Mouse (Mus musculus) testis, postnatal 10 days (tissue): ENCODE measurements around the gene Trpm3.

Experiments used
- DNase-seq: peaks from one replicate; pipeline ENCODE4 v3.0.0; 2021; ENCODE audit warnings: low spot score

The Trpm3 gene

GRCm38 (mm10) chr19:22138590-22139421 is at the start of gene Trpm3:
TSS of gene Trpm3 (plus strand) at chr19:22139046.
- DNase-seq: peak; percentile 75

GRCm38 (mm10) chr19:22100582-22100981 is 38.3 kb upstream of the Trpm3 start:
- no peak for DNase-seq

GRCm38 (mm10) chr19:22103865-22104264 is 35.0 kb upstream of the Trpm3 start:
- no peak for DNase-seq

- DNase-seq: no peak
These were observed 33.9 kb upstream of the Trpm3 start for GRCm38 (mm10) chr19:22104848-22105484.

GRCm38 (mm10) chr19:22105648-22106047 is 33.2 kb upstream of the Trpm3 start:
- DNase-seq: no peak

- DNase-seq: no peak
These were observed 29.9 kb upstream of the Trpm3 start for GRCm38 (mm10) chr19:22108893-22109463.

- DNase-seq: no peak
These were observed 17.9 kb upstream of the Trpm3 start for GRCm38 (mm10) chr19:22120976-22121375.

- no peak for DNase-seq
These were observed 17.2 kb upstream of the Trpm3 start for GRCm38 (mm10) chr19:22121631-22122030.

GRCm38 (mm10) chr19:22132626-22133025 is 6.2 kb upstream of the Trpm3 start:
- DNase-seq: no peak

GRCm38 (mm10) chr19:22178549-22178948 is 39.7 kb downstream of the Trpm3 start:
- no peak for DNase-seq

- DNase-seq: no peak
These were observed 40.2 kb downstream of the Trpm3 start for GRCm38 (mm10) chr19:22179017-22179416.

- no peak for DNase-seq
These were observed 41.3 kb downstream of the Trpm3 start for GRCm38 (mm10) chr19:22180136-22180535.

GRCm38 (mm10) chr19:22189716-22190115 is 50.9 kb downstream of the Trpm3 start:
- no peak for DNase-seq

GRCm38 (mm10) chr19:22222520-22222919 is 83.7 kb downstream of the Trpm3 start:
- DNase-seq: no peak

GRCm38 (mm10) chr19:22234187-22234586 is 95.3 kb downstream of the Trpm3 start:
- DNase-seq: no peak

GRCm38 (mm10) chr19:22249076-22249475 is 110.2 kb downstream of the Trpm3 start:
- DNase-seq: no peak

- no peak for DNase-seq
These were observed 134.1 kb downstream of the Trpm3 start for GRCm38 (mm10) chr19:22272916-22273315.

GRCm38 (mm10) chr19:22284651-22285050 is 145.8 kb downstream of the Trpm3 start:
- no peak for DNase-seq

- DNase-seq: no peak
These were observed 153.8 kb downstream of the Trpm3 start for GRCm38 (mm10) chr19:22292671-22293070.

GRCm38 (mm10) chr19:22300906-22301305 is 162.1 kb downstream of the Trpm3 start:
- no peak for DNase-seq

GRCm38 (mm10) chr19:22303021-22303951 is 164.4 kb downstream of the Trpm3 start:
- DNase-seq: no peak
